Mouse (Mus musculus) hindbrain, embryonic 13.5 days (tissue): ENCODE measurements at regions not wholly inside any gene's neighbourhood (a gene's known extent, or its start where the extent isn't known, plus 50 kb on each side); places are given as distances from the start of the nearest gene placed in this dataset.

Experiments used
- ATAC-seq: fragments of 200-750 bp; cut with Nextera tagmentation; 2 replicates; pipeline ENCODE4 v1.8.0; 2017; ENCODE audit warnings: moderate TSS enrichment; ENCODE audit not compliant: low FRiP score
- H3K27ac ChIP-seq: fragments of 300-500 bp; sonication (generic); 2 replicates; pipeline ENCODE4 v1.5.1; 2015; ENCODE audit warnings: inconsistent platforms, mild to moderate bottlenecking, moderate library complexity
- H3K27me3 ChIP-seq: fragments of 300-500 bp; sonication (generic); 2 replicates; pipeline ENCODE4 v1.6.1; 2015; ENCODE audit warnings: mild to moderate bottlenecking, inconsistent platforms
- H3K36me3 ChIP-seq: fragments of 300-500 bp; sonication (generic); 2 replicates; pipeline ENCODE4 v1.6.1; 2015; ENCODE audit warnings: mild to moderate bottlenecking, inconsistent platforms
- H3K4me1 ChIP-seq: fragments of 300-500 bp; sonication (generic); replicated peaks from 2 replicates; pipeline ENCODE4 v1.6.1; 2015; ENCODE audit warnings: inconsistent platforms
- H3K4me2 ChIP-seq: fragments of 300-500 bp; sonication (generic); 2 replicates; pipeline ENCODE4 v1.6.1; 2015; ENCODE audit warnings: inconsistent platforms, mild to moderate bottlenecking, moderate library complexity
- H3K4me3 ChIP-seq: fragments of 300-500 bp; sonication (generic); 2 replicates; pipeline ENCODE4 v1.5.1; 2015; ENCODE audit warnings: mild to moderate bottlenecking, inconsistent platforms
- H3K9ac ChIP-seq: fragments of 300-500 bp; sonication (generic); 2 replicates; pipeline ENCODE4 v1.6.1; 2015; ENCODE audit warnings: mild to moderate bottlenecking, inconsistent platforms
- H3K9me3 ChIP-seq: fragments of 300-500 bp; sonication (generic); 2 replicates; pipeline ENCODE4 v1.6.1; 2016; ENCODE audit warnings: inconsistent platforms
- WGBS: fragments of 180-500 bp; shearing (Covaris S2); methylation state at CpG from one replicate; pipeline ENCODE4 v1.1.7; 2015; 5-methylcytosine and 5-hydroxymethylcytosine counted together

GRCm38 (mm10) chr3:83575526-83575925, 190.6 kb upstream of the Sfrp2 start:
- WGBS = 91% methylated on average over 4 of the region's 4 CpGs
- no peak overlapping the region for H3K4me2 ChIP-seq
- no peaks in the 10 kb centered on the region for H3K36me3 ChIP-seq
- no peak overlapping the region for H3K4me3 ChIP-seq
- H3K27me3 ChIP-seq = peaks cover 9% of the 10 kb centered on the region; the same call in 1 of the 2 replicates
- H3K9me3 ChIP-seq = no peaks in the 10 kb centered on the region
- no peak for ATAC-seq
- H3K9ac ChIP-seq = no peak overlapping the region
- no peaks in the 10 kb centered on the region for H3K4me1 ChIP-seq
- no peak overlapping the region for H3K27ac ChIP-seq

DNA sequence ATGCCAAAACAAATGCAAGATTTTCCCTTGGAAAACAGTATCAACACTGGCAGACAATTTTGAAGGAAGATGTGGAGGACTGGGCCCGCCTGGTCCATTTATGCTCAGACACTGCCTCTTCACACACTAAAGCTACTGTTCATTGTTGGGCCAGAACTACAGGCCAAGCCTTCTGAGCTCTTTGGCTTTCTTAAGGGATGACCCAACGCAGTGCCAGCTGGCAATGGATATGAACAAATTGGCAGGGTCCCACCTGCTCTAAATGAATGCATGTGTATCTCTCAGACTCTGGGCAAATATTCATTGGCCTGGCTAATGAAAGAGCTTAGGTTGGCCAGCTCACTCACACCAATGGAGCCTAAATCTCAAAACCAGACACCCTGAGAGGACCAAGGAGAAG, 190.0 kb upstream of the Sfrp2 start:
- Histone ChIP-seq H3K9ac (no peak overlapping the region), H3K27ac (no peak overlapping the region)
- no peak for ATAC-seq

DNA sequence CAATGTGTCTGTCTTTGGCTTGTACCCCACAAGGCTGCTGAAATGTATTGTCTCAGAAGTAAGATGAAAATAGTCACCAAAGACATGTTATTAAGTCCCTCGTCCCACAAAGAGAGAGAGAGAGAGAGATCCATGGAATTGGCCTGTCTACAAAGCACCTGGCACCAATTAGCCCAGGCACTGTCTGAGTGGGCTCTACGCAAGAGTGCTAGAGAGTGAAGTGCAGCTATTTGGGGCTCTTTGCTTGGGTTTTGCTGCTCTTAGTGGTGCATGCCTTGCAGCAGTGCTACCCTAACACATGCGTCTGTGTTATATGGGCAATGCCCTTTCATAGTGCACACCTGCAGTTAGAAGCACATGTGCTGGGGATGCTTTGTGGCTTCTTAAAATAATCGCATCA, 185.4 kb upstream of the Sfrp2 start:
- Histone ChIP-seq H3K27ac (no peak overlapping the region), H3K4me2 (no peak overlapping the region), H3K36me3 (no peaks in the 10 kb centered on the region), H3K4me1 (0 out of 2 replicates have a peak, but pooled peaks cover 3% of the 10 kb centered on the region), H3K9me3 (0 out of 2 replicates have a peak, but pooled peaks cover 4% of the 10 kb centered on the region), H3K27me3 (peaks cover 23% of the 10 kb centered on the region), H3K9ac (no peak overlapping the region), H3K4me3 (no peak overlapping the region)
- no peak for ATAC-seq
- WGBS = 75% methylated on average over 4 of the region's 4 CpGs

More for the DNA sequence above, 190.0 kb upstream of the Sfrp2 start:
- no peaks in the 10 kb centered on the region for H3K36me3 ChIP-seq
- no peaks in the 10 kb centered on the region for H3K9me3 ChIP-seq
- H3K4me1 ChIP-seq = no peaks in the 10 kb centered on the region
- H3K4me3 ChIP-seq = no peak overlapping the region
- WGBS = 97% methylated on average over 2 of the region's 2 CpGs
- no peak overlapping the region for H3K4me2 ChIP-seq
- H3K27me3 ChIP-seq = peaks cover 15% of the 10 kb centered on the region

- Histone ChIP-seq H3K4me1 (0 out of 2 replicates have a peak, but pooled peaks cover 3% of the 10 kb centered on the region), H3K4me2 (no peak overlapping the region), H3K36me3 (no peaks in the 10 kb centered on the region), H3K9me3 (0 out of 2 replicates have a peak, but pooled peaks cover 4% of the 10 kb centered on the region), H3K4me3 (no peak overlapping the region), H3K27ac (no peak overlapping the region), H3K9ac (no peak overlapping the region), H3K27me3 (peaks cover 37% of the 10 kb centered on the region)
- no peak for ATAC-seq
- WGBS = 48% methylated on average over 2 of the region's 2 CpGs
Measured at GRCm38 (mm10) chr3:83582256-83582655, 183.9 kb upstream of the Sfrp2 start.

DNA sequence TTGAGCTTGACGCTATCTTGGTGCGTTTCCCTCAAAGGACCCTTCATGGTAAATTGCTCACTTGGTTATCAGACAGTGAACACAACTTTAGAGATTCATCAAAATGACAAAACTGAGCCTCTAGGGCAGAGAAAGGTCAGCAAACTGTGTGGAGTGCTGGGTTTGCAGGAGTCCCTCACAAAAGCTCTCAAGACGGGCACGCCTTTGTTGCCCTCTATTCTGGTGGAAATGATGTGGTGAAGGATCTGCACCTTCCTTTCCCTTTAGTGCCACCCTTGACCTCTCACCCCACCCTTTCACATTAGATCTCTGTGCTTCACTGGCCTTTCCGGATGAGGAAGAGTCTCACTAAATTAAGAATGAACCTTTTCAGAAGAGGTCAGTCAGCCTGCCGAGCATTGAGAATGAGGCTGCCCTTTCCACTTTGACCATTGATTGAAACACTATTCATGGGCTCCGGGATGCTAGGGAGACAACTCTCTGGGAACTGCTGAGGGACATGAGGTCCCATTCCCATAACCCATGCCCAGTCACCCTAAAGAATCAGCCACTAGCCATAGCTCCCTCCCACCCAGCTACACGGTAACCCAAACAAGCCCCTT, 182.9 kb upstream of the Sfrp2 start:
- Histone ChIP-seq H3K4me3 (no peak overlapping the region), H3K27me3 (peaks cover 36% of the 10 kb centered on the region), H3K9ac (no peak overlapping the region), H3K4me1 (0 out of 2 replicates have a peak, but pooled peaks cover 3% of the 10 kb centered on the region), H3K27ac (no peak overlapping the region), H3K4me2 (no peak overlapping the region), H3K9me3 (0 out of 2 replicates have a peak, but pooled peaks cover 4% of the 10 kb centered on the region), H3K36me3 (no peaks in the 10 kb centered on the region)
- WGBS = 7% methylated on average over 8 of the region's 8 CpGs
- ATAC-seq = peak; percentile 54; the same call in 1 of the 2 replicates

DNA sequence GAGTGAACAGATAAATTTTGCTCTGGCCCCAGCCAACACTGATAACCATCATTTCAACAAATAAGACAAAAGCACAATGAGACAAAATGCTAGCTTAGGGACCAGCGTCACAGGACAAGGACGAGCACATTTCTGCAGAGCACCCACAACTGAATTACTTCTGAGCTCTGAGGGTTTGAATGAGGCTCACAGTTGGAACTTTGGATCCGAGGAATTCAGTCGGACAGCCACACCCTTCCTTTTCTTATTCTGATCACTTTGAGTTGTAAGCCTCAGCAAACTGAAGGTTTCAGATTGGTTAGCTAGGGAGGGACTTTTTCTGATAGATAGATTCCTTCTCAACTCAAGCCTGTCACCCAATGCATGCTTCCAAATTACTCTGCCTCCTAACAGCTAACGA, 180.0 kb upstream of the Sfrp2 start:
- no peak for ATAC-seq
- Histone ChIP-seq H3K27ac (no peak overlapping the region), H3K9me3 (0 out of 2 replicates have a peak, but pooled peaks cover 4% of the 10 kb centered on the region), H3K27me3 (peaks cover 27% of the 10 kb centered on the region), H3K36me3 (no peaks in the 10 kb centered on the region), H3K4me2 (no peak overlapping the region), H3K9ac (no peak overlapping the region), H3K4me3 (no peak overlapping the region), H3K4me1 (0 out of 2 replicates have a peak, but pooled peaks cover 8% of the 10 kb centered on the region)
- 36% methylated on average over 5 of the region's 5 CpGs for WGBS

GRCm38 (mm10) chr3:83586551-83586950, 179.6 kb upstream of the Sfrp2 start:
- ATAC-seq = no peak
- H3K4me2 ChIP-seq = no peak overlapping the region
- no peak overlapping the region for H3K9ac ChIP-seq
- 0 out of 2 replicates have a peak, but pooled peaks cover 6% of the 10 kb centered on the region for H3K9me3 ChIP-seq
- 70% methylated on average over 4 of the region's 4 CpGs for WGBS
- H3K27me3 ChIP-seq = peaks cover 27% of the 10 kb centered on the region
- H3K27ac ChIP-seq = no peak overlapping the region
- H3K36me3 ChIP-seq = no peaks in the 10 kb centered on the region
- no peak overlapping the region for H3K4me3 ChIP-seq
- H3K4me1 ChIP-seq = 0 out of 2 replicates have a peak, but pooled peaks cover 8% of the 10 kb centered on the region

- H3K4me3 ChIP-seq = no peak overlapping the region
- no peak overlapping the region for H3K27ac ChIP-seq
- WGBS = 20% methylated on average over 8 of the region's 8 CpGs
- ATAC-seq = no peak
- peaks cover 27% of the 10 kb centered on the region for H3K27me3 ChIP-seq
- H3K9me3 ChIP-seq = 0 out of 2 replicates have a peak, but pooled peaks cover 10% of the 10 kb centered on the region
- no peak overlapping the region for H3K9ac ChIP-seq
- H3K4me1 ChIP-seq = 0 out of 2 replicates have a peak, but pooled peaks cover 5% of the 10 kb centered on the region
- no peaks in the 10 kb centered on the region for H3K36me3 ChIP-seq
- H3K4me2 ChIP-seq = peak overlapping the region; percentile 30
Measured at GRCm38 (mm10) chr3:83589127-83589526, 177.0 kb upstream of the Sfrp2 start.

DNA sequence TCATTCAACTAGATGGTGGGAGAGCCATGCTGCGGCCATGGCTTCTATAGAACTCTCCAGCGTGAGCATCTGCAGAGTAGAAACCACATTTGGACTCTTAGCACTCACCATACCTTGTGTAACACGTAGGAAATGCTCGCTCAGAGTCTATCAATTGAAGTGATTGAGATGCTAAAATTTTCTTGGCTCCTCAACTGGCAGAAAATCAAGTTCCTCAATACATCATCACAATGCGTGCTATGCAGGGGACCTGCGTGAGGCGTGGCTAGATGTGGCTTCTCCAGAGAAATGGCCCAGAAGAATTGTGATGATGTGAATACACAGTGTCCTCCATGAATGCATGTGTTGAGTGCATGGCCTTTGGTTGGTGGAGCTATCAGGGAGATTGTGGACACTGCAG, 174.9 kb upstream of the Sfrp2 start:
- no peaks in the 10 kb centered on the region for H3K36me3 ChIP-seq
- peaks cover 19% of the 10 kb centered on the region for H3K27me3 ChIP-seq
- WGBS = 94% methylated on average over 7 of the region's 7 CpGs
- no peak overlapping the region for H3K9ac ChIP-seq
- 0 out of 2 replicates have a peak, but pooled peaks cover 6% of the 10 kb centered on the region for H3K9me3 ChIP-seq
- no peak overlapping the region for H3K27ac ChIP-seq
- no peak for ATAC-seq
- H3K4me1 ChIP-seq = 0 out of 2 replicates have a peak, but pooled peaks cover 5% of the 10 kb centered on the region
- no peak overlapping the region for H3K4me2 ChIP-seq
- H3K4me3 ChIP-seq = no peak overlapping the region

DNA sequence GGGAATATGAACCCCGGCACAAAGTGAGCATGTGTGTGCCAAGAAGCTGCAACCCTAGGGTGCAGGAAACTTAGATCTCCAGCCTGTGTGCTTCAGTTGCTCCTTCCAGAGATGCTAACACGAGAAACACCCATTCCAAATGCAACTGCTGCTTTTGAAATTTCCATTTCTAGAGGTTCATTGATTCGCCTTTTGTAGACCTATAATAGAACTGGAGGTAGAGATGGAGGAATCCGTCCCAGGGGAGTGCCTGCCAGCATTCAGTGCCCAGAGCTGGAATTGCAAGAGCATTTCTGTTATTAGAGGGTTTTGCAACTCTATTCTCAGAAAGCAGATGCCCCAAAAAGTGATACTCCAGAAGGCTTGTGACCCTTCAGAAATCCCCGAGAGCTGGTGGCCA, 172.8 kb upstream of the Sfrp2 start:
- Histone ChIP-seq H3K4me3 (no peak overlapping the region), H3K27ac (no peak overlapping the region), H3K9ac (no peak overlapping the region), H3K36me3 (no peaks in the 10 kb centered on the region), H3K4me1 (0 out of 2 replicates have a peak, but pooled peaks cover 5% of the 10 kb centered on the region), H3K9me3 (0 out of 2 replicates have a peak, but pooled peaks cover 6% of the 10 kb centered on the region), H3K27me3 (0 out of 2 replicates have a peak, but pooled peaks cover 4% of the 10 kb centered on the region), H3K4me2 (no peak overlapping the region)
- WGBS = 86% methylated on average over 5 of the region's 5 CpGs
- ATAC-seq = no peak

GRCm38 (mm10) chr3:83601506-83601905, 164.6 kb upstream of the Sfrp2 start:
- Histone ChIP-seq H3K9ac (no peak overlapping the region), H3K36me3 (no peaks in the 10 kb centered on the region), H3K4me1 (no peaks in the 10 kb centered on the region), H3K27me3 (no peaks in the 10 kb centered on the region), H3K9me3 (no peaks in the 10 kb centered on the region), H3K27ac (no peak overlapping the region), H3K4me3 (no peak overlapping the region), H3K4me2 (no peak overlapping the region)
- no peak for ATAC-seq
- WGBS = 74% methylated on average over 4 of the region's 4 CpGs

GRCm38 (mm10) chr3:83609095-83609770, 156.9 kb upstream of the Sfrp2 start:
- H3K9me3 ChIP-seq = no peaks in the 10 kb centered on the region
- H3K4me1 ChIP-seq = no peaks in the 10 kb centered on the region
- WGBS = 73% methylated on average over 8 of the region's 8 CpGs
- H3K4me2 ChIP-seq = no peak overlapping the region
- no peak for ATAC-seq
- H3K9ac ChIP-seq = no peak overlapping the region
- H3K27me3 ChIP-seq = no peaks in the 10 kb centered on the region
- H3K36me3 ChIP-seq = no peaks in the 10 kb centered on the region
- H3K4me3 ChIP-seq = no peak overlapping the region
- H3K27ac ChIP-seq = no peak overlapping the region
